Mouse (Mus musculus) Patski (cell line): ENCODE measurements around the gene Spta1. TPM values are rescaled to one million over a fixed set of nuclear protein-coding genes. Genes with fewer than 3 reads are reported as not detected.

ENCODE experiments used
- ATAC-seq: fragments of 100-300 bp; one replicate; pipeline ENCODE4 v1.8.0; 2021
- CTCF ChIA-PET: fragments of 350-600 bp; sonication (Branson Sonifier 250); formaldehyde crosslinking; loops from one replicate; lab custom pipeline; 2022; ENCODE audit warnings: inconsistent platforms; lab: Charles Lee
- POLR2A ChIA-PET: fragments of 350-600 bp; sonication (Branson Sonifier 250); formaldehyde crosslinking; loops from one replicate; lab custom pipeline; 2022; ENCODE audit warnings: antibody characterized with exemption, inconsistent platforms; lab: Charles Lee
- DNase-seq: peaks from one replicate; pipeline ENCODE4 v3.0.0-alpha.2; 2011; ENCODE audit warnings: low read depth, low spot score
- H3K27me3 ChIP-seq: fragments of 371-371 bp; one replicate; pipeline ENCODE4 v1.5.1; 2021
- CTCF ChIP-seq: fragments of 100-300 bp; IDR thresholded peaks from one replicate; pipeline ENCODE4 v1.5.1; 2021
- in situ Hi-C: fragments of 300-500 bp; cut with MboI; formaldehyde crosslinking; loops from 3 replicates; pipeline ENCODE4 v1.11.1; 2018; ENCODE audit warnings: low pct_unique_long_range_greater_than_20kb, mixed read lengths
- polyA plus RNA-seq: library from polyadenylated mRNA; unstranded; gene quantifications from one replicate; pipeline ENCODE4 v1.2.3, GENCODE M21; 2021

Gene Spta1
- polyA plus RNA-seq = not detected

DNA sequence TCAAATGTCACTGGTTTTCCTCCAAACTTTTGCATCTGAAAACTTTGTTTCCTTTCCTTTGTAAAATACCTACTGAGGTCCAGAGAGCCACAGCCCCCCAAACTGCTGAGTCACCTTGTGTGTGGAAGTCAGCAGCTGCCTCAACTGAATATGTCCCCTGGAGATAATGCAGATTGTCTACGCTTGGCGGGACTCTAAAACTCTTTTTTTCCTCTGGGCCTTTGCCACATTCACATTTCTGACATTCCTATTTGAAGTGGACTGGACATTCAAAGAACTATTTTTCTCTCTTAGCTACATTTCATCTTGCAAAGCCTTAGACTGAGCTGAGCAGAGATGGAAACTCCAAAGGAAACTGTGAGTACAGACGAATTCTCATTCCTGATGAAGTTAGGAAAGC is at the start of gene Spta1:
Gene Spta1 (plus strand): TSS at position 172 of the 400 bp plus-strand sequence.
- ChIA-PET CTCF (no interaction called here), POLR2A (no interaction called here)
- in situ Hi-C loops = no loop called here
- DNase-seq (no peak), ATAC-seq (no peak)
- no peak for TF ChIP-seq CTCF
- H3K27me3 ChIP-seq = no peaks in the 10 kb centered on the region

DNA sequence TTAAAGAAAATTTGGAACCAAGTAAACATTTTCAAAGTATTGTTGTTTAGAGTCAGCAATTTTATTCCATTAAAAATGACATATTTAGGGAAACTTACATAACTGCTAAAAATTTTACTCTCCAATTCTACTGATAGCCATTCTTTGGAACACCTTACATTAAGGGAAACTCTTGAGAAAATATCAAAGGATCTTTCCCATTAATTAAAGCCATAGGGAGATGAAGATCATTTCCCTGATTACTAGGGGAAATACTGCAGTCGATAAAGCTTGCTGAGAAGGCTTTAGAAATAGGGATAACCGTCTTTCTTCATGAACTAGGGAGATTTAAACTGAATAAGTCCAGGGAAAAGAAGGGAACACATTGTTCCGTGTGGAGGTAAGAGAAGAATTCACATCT is 41.4 kb upstream of the Spta1 start, which contains the start of gene Olfr424:
Gene Olfr424 (plus strand): TSS at position 301 of the 400 bp plus-strand sequence.
- ChIA-PET CTCF (interaction anchor here (1.0 kb wide), 1 partner anchor 28 kb away, joined by 3 read pairs; no protein-coding TSS in a partner anchor), POLR2A (no interaction called here)
- TF ChIP-seq CTCF = no peak
- in situ Hi-C loops = no loop called here
- DNase-seq = no peak
- no peaks in the 10 kb centered on the region for H3K27me3 ChIP-seq
- no peak for ATAC-seq

DNA sequence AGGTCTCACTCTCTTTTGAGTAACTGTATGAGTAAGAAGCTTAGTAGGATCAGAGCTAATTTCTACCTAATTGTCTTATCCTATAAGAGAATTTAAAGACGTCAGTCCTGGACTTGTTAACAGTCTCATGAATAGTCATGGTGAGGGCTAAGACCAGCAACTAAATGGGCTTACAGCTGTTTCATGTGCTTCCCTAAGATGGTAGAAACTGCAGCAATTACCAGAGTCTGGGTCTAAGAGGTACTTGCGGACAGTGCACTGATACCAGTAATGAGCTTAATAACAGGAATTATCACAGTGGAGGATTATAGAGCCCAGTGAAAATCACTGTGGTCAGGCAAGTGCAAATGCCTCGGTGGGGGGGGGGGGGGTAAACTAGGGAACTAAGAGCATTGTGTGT is 40.6 kb upstream of the Spta1 start:
- no peak for TF ChIP-seq CTCF
- in situ Hi-C loops = no loop called here
- H3K27me3 ChIP-seq = no peaks in the 10 kb centered on the region
- DNase-seq (no peak), ATAC-seq (no peak)
- POLR2A ChIA-PET = no interaction called here
- CTCF ChIA-PET = interaction anchor here (1.0 kb wide), 1 partner anchor 28 kb away, joined by 3 read pairs; no protein-coding TSS in a partner anchor

DNA sequence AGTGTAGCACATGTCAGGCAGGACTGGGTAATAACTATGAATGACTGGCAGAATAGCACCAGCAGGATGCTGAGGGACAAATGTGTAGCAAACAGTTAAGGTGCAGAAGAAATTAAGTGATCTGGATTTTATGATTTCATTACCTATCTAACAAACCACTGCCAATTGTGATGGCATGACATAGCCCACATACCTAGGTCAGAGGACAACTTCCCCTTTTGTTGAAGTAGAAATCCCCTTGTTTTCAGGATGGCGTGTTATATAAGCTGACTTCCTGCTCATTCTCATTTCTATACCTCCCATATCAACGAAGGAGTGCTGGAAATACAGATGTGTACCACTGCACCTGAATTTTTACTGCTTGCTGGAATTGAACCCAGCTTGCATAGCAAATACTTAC is 31.2 kb upstream of the Spta1 start:
- in situ Hi-C loops = no loop called here
- H3K27me3 ChIP-seq = no peaks in the 10 kb centered on the region
- no peak for TF ChIP-seq CTCF
- ATAC-seq = no peak
- CTCF ChIA-PET = interaction anchor here (1.0 kb wide), 1 partner anchor 20 kb away, joined by 3 read pairs; no protein-coding TSS in a partner anchor
- POLR2A ChIA-PET = no interaction called here
- DNase-seq = no peak

DNA sequence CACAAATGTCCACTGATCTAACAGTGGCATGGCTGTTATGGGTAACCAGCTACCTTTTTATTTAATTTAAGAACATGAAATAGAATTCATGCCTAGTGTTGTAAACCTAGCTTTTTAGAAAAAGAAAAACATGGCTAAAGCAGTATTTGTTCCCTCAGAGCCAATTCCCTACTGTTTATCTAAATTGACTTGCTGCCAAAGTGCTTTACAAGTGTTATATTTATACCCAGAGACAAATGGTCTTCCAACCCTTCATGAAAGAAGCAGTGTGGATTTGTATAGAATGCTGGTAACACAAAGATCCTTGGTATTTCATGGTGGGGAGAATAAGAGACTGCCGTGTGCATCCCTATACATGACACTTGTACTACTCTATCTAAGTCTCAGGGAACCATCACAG is 25.9 kb upstream of the Spta1 start:
- POLR2A ChIA-PET = no interaction called here

DNA sequence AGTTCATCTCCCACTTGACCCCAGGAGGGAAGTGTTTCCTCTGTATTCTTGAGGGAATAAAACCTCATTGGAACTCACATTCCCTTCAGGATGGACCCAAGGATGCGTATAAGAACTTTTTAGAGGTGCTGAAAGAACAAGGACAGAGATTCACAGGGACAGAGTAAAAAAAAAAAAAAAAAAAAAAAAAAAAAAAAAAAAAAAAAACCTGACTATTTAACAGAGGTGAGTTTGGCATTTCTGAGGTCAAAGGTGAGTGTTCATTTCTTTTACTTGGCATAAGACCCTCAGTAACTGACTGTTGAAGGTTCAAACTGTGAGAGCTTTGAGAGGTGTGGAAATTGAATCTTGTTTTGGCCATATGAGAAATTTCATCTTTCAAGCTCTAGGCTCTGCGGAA is 23.3 kb upstream of the Spta1 start:
- CTCF ChIA-PET = no interaction called here
- ATAC-seq (no peak), DNase-seq (no peak)
- no peaks in the 10 kb centered on the region for H3K27me3 ChIP-seq
- TF ChIP-seq CTCF = no peak
- POLR2A ChIA-PET = no interaction called here
- in situ Hi-C loops = no loop called here

More for the DNA sequence above, 25.9 kb upstream of the Spta1 start:
- DNase-seq = no peak
- no peak for ATAC-seq
- CTCF ChIA-PET = no interaction called here
- H3K27me3 ChIP-seq = no peaks in the 10 kb centered on the region
- no peak for TF ChIP-seq CTCF
- in situ Hi-C loops = no loop called here

DNA sequence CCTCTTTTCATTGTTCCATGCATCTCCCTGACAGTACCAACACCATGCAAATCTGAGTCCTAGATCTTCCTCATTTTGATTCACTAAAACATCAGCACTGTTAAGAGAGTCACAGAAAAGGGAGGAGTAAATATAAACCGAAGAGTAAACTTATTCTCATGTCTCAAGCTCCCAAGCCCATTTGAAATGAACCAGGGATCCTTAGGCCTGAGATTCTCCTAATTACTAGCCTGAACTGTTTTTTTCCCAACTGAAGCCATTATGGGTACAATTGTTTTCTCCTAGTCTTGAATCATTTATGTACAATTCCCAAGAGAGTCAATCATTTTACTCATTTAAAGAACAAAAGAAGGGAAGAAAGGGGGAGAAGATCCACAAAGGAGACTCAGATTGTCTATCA is 17.2 kb upstream of the Spta1 start, which contains the start of gene Olfr420:
Gene Olfr420 (plus strand): TSS at position 301 of the 400 bp plus-strand sequence.
- TF ChIP-seq CTCF = no peak
- no peaks in the 10 kb centered on the region for H3K27me3 ChIP-seq
- ChIA-PET POLR2A (no interaction called here), CTCF (no interaction called here)
- in situ Hi-C loops = no loop called here
- DNase-seq (no peak), ATAC-seq (no peak)

DNA sequence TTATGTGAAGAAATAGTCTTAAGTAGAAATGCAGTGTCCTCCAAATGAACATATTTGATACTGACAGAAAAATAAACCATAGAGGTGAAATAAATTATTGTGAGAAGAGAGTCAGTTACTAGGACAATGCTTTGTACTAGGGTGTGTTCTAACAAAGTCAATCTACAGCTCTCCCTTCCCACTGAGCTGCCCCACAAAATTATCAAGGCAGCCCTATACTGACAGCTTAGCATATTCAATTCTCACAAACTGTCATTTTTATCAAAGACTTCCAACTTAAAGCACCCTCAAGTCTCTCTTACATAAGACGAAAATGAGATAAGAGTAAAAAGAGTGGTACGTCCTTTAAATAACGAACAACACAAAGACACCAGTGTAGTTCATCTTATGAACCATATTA is 15.0 kb upstream of the Spta1 start:
- in situ Hi-C loops = no loop called here
- POLR2A ChIA-PET = no interaction called here
- no peaks in the 10 kb centered on the region for H3K27me3 ChIP-seq
- ATAC-seq (no peak), DNase-seq (no peak)
- no peak for TF ChIP-seq CTCF
- CTCF ChIA-PET = no interaction called here

DNA sequence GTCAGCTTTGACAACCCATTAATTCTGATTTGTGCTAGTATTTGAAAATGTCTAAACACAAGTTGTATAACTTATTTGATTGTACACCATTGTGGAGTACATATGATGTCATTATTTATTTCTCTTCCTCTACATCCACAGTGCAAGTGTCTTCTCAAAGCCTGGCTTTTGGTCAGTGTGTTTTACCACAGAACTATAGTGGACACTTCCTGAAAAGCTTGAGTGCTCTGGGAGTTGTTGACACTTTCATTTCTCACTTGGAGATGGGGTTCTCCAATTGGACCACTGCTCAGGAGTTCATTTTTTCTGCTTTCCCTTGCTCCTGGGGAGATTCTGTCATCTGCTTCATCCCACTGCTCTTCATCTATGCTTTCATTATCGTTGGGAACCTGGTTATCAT is 14.1 kb upstream of the Spta1 start:
- H3K27me3 ChIP-seq = no peaks in the 10 kb centered on the region
- DNase-seq = no peak
- ATAC-seq = no peak
- POLR2A ChIA-PET = no interaction called here
- no peak for TF ChIP-seq CTCF
- in situ Hi-C loops = no loop called here
- CTCF ChIA-PET = no interaction called here

DNA sequence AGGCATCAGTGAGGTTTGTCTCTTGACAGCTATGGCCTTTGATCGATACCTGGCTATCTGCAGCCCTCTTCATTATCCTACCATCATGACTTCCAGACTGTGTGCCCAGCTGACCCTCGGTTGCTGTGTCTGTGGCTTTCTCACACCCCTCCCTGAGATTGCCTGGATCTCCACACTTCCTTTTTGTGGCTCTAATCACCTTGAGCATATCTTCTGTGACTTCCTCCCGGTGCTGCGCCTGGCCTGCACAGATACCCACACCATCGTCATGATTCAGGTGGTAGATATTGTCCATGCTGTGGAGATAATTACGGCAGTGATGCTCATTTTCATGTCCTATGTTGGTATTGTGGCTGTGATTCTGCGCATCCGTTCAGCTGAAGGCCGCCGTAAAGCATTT is 13.5 kb upstream of the Spta1 start:
- ATAC-seq (no peak), DNase-seq (no peak)
- no peaks in the 10 kb centered on the region for H3K27me3 ChIP-seq
- in situ Hi-C loops = no loop called here
- ChIA-PET POLR2A (no interaction called here), CTCF (no interaction called here)
- TF ChIP-seq CTCF = no peak

DNA sequence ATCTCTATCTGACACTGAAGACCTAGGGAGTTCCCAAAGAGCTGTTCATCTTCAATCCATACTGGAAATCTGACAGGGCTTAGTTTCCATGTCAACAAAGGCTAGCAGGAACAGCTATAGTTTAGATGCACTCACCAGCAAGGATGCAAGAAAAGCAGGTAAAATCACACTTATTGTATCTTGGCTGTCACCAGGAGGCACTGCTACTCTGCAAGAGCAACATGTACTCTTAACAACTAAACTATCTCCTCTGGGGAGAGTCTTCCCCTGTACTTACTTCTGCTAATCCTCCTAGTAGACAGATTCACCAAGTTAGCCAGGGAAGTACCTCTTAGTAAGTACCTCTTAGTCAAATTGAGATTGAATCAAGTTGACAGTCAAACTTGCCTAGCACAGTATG is 3.6 kb upstream of the Spta1 start:
- ChIA-PET POLR2A (no interaction called here), CTCF (interaction anchor here (1.1 kb wide), 1 partner anchor 15 kb away, joined by 3 read pairs; no protein-coding TSS in a partner anchor)
- no peak for TF ChIP-seq CTCF
- DNase-seq (no peak), ATAC-seq (no peak)
- in situ Hi-C loops = no loop called here
- no peaks in the 10 kb centered on the region for H3K27me3 ChIP-seq
